Mouse (Mus musculus) intestine, embryonic 15.5 days (tissue): ENCODE data around the gene Slc25a54. TPM values are rescaled to one million over a fixed set of nuclear protein-coding genes. Genes with fewer than 3 reads are reported as not detected.

ENCODE experiments used
- ATAC-seq: fragments of 200-750 bp; cut with Nextera tagmentation; 2 replicates; pipeline ENCODE4 v1.8.0; 2017; ENCODE audit warnings: moderate TSS enrichment, moderate library complexity
- H3K27ac ChIP-seq: fragments of 300-500 bp; sonication (generic); 2 replicates; pipeline ENCODE4 v1.5.1; 2015; ENCODE audit warnings: mild to moderate bottlenecking, inconsistent platforms
- H3K27me3 ChIP-seq: fragments of 300-500 bp; sonication (generic); replicated peaks from 2 replicates; pipeline ENCODE4 v1.6.1; 2015; ENCODE audit warnings: inconsistent platforms
- H3K36me3 ChIP-seq: fragments of 300-500 bp; sonication (generic); 2 replicates; pipeline ENCODE4 v1.6.1; 2015; ENCODE audit warnings: inconsistent platforms
- H3K4me1 ChIP-seq: fragments of 300-500 bp; sonication (generic); replicated peaks from 2 replicates; pipeline ENCODE4 v1.6.1; 2015; ENCODE audit warnings: inconsistent platforms
- H3K4me2 ChIP-seq: fragments of 300-500 bp; sonication (generic); replicated peaks from 2 replicates; pipeline ENCODE4 v1.6.1; 2015; ENCODE audit warnings: mild to moderate bottlenecking, inconsistent platforms
- H3K4me3 ChIP-seq: fragments of 300-500 bp; sonication (generic); replicated peaks from 2 replicates; pipeline ENCODE4 v1.5.1; 2015; ENCODE audit warnings: inconsistent platforms
- H3K9ac ChIP-seq: fragments of 300-500 bp; sonication (generic); 2 replicates; pipeline ENCODE4 v1.6.1; 2015; ENCODE audit warnings: inconsistent platforms
- H3K9me3 ChIP-seq: fragments of 300-500 bp; sonication (generic); 2 replicates; pipeline ENCODE4 v1.6.1; 2016; ENCODE audit warnings: inconsistent platforms
- WGBS: fragments of 180-500 bp; shearing (Covaris S2); methylation state at CpG from one replicate; pipeline ENCODE4 v1.1.7; 2015; 5-methylcytosine and 5-hydroxymethylcytosine counted together
- polyA plus RNA-seq: library from polyadenylated mRNA; unstranded; fragments of >200 nt; fragmentation: Nextera tagmentation; extraction: Ambion mirVana; gene quantifications from 2 replicates; pipeline ENCODE4 v1.2.1, GENCODE M21; 2015

Slc25a54 gene
- polyA plus RNA-seq, 1 experiment from 2014 or later = not detected

DNA sequence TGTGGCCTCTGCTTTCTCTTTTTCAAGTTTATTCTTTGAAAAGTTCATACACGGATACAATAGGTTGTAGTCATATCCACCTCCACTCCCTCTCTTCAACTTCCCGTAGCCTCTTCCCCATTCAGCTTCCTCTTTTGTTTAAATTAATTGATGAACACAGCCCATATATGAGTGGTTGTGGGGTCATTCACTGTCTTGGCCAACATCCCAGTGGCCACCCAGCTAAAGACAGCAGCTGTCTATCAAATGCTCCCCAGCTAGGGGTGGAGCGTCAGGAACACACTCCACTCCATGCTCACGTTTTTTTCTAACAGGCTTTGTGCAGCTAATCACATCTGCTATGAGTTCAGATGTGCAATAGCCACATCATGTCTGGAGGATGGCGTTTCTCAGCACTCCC, 49.5 kb downstream of the Slc25a54 start:
- H3K9me3 ChIP-seq = no peaks in the 10 kb centered on the region
- no peaks in the 10 kb centered on the region for H3K27me3 ChIP-seq
- no peak overlapping the region for H3K27ac ChIP-seq
- H3K4me1 ChIP-seq = peaks cover 10% of the 10 kb centered on the region
- peaks cover 7% of the 10 kb centered on the region; the same call in 1 of the 2 replicates for H3K36me3 ChIP-seq
- ATAC-seq = peak; percentile 37; the same call in 1 of the 2 replicates
- WGBS = 54% methylated on average over 5 of the region's 5 CpGs
- no peak overlapping the region for H3K9ac ChIP-seq
- H3K4me3 ChIP-seq = no peak overlapping the region
- no peak overlapping the region for H3K4me2 ChIP-seq

DNA sequence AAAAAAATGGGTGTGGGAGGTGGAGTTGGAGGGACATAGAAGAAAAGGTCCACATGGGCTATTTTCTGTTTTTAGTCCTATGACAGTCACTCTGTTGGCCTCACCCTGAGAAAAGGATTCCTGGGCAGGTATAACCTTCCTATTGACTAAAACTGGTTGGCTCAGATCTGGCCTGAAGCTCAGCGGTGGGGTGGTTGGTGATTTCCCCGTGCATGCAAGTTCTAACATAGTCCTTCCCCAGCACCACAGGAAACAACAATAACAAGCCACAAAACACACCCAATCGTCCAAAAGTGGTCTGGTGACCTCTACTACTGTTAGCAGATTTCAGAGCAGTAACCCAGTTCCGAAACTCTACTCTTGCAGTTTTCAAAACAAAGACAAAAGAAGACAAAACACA, 52.7 kb downstream of the Slc25a54 start:
- 92% methylated on average over 4 of the region's 4 CpGs for WGBS
- H3K4me3 ChIP-seq = no peak overlapping the region
- ATAC-seq = no peak
- H3K27me3 ChIP-seq = no peaks in the 10 kb centered on the region
- H3K36me3 ChIP-seq = peaks cover 7% of the 10 kb centered on the region; the same call in 1 of the 2 replicates
- H3K27ac ChIP-seq = no peak overlapping the region
- no peak overlapping the region for H3K4me2 ChIP-seq
- no peak overlapping the region for H3K9ac ChIP-seq
- H3K4me1 ChIP-seq = peaks cover 5% of the 10 kb centered on the region; the same call in 1 of the 2 replicates
- H3K9me3 ChIP-seq = no peaks in the 10 kb centered on the region

DNA sequence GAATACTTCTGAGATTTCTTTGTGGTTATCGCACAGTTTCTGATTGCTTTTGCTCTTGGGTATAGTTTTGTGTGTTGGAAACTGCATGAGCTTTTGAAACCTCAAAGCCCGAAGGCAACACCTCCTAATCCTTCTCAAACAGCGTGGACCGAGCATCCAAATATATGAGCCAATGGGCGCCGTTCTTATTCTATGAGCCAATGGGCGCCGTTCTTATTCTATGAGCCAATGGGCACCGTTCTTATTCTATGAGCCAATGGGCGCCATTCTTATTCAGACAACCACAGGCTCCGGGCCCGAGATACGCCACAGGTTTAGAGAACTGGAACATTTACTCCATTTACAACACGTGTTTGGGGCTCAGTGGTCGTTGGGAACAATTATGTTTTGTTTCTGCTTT, 53.8 kb downstream of the Slc25a54 start:
- Histone ChIP-seq H3K27ac (no peak overlapping the region), H3K4me2 (no peak overlapping the region), H3K9ac (no peak overlapping the region), H3K4me3 (no peak overlapping the region), H3K27me3 (no peaks in the 10 kb centered on the region), H3K9me3 (no peaks in the 10 kb centered on the region), H3K4me1 (peaks cover 5% of the 10 kb centered on the region; the same call in 1 of the 2 replicates), H3K36me3 (peaks cover 7% of the 10 kb centered on the region; the same call in 1 of the 2 replicates)
- WGBS = 94% methylated on average over 15 of the region's 15 CpGs
- ATAC-seq = no peak

DNA sequence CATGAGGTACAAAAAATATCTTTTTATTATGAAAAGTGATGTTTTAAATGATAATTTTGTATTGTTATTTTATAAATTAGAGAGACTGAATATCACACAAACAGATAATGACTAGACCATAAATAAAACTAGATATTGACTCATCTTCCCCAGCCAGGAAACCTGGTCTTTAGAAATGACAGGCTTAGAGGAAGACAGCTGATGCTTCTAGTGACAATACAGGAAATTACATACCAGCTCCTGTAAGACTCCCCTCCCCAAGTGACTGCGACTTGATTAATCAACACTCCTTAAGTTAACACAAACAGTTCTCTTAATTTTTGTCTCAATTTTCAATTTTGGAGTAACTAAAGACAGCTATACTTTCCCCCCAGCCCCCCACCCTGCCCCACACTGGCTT, 55.1 kb downstream of the Slc25a54 start:
- Histone ChIP-seq H3K9ac (no peak overlapping the region), H3K4me1 (no peaks in the 10 kb centered on the region), H3K36me3 (peaks cover 7% of the 10 kb centered on the region; the same call in 1 of the 2 replicates), H3K4me2 (no peak overlapping the region), H3K4me3 (no peak overlapping the region), H3K27me3 (no peaks in the 10 kb centered on the region), H3K9me3 (no peaks in the 10 kb centered on the region), H3K27ac (no peak overlapping the region)
- ATAC-seq = no peak
- WGBS = 85% methylated on average over 1 of the region's 1 CpGs

DNA sequence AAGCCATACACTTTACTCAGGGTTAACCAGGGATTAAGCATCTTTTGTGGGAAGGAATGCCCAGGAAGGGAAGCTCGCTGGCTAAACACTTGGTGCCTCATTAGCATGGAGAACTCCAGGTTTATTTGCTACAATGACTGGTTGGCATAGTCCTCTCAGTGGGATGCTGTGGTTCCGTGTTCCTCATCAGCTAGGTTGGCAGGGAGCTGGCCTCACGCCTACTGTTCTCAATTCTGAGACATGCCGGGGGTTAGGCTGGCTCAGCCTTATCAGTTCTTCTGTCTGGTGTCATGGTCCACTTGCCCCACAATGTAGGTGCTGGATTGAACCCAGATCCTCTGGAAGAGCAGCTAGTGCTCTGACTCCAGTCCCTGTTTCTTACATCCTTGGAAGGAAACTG, 72.3 kb downstream of the Slc25a54 start:
- Histone ChIP-seq H3K36me3 (no peaks in the 10 kb centered on the region), H3K4me3 (no peak overlapping the region), H3K27ac (no peak overlapping the region), H3K9ac (no peak overlapping the region), H3K4me2 (no peak overlapping the region), H3K9me3 (no peaks in the 10 kb centered on the region), H3K27me3 (no peaks in the 10 kb centered on the region), H3K4me1 (no peaks in the 10 kb centered on the region)
- ATAC-seq = no peak
- WGBS = 88% methylated on average over 4 of the region's 4 CpGs

DNA sequence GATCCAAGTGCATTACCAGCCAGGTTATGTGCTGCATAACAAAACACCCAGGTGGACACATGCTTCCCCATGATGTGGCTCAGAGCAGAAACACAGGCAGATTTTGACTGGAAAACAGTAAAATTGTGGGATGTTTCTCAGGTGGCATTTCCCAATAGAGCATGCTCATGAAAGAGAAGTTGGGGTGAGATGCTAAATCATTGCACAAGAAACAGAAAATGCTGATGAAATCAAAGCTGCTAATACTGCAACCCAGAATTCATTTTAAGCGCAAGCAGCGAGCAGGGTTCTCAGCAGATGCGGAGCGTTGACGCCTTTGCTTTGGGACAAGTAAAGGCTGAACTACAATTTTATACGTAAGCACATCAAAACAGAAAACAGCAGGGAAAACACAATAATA, 73.1 kb downstream of the Slc25a54 start:
- WGBS = 96% methylated on average over 6 of the region's 6 CpGs
- Histone ChIP-seq H3K9ac (no peak overlapping the region), H3K27ac (no peak overlapping the region), H3K4me2 (no peak overlapping the region), H3K9me3 (no peaks in the 10 kb centered on the region), H3K4me1 (no peaks in the 10 kb centered on the region), H3K4me3 (no peak overlapping the region), H3K27me3 (no peaks in the 10 kb centered on the region), H3K36me3 (no peaks in the 10 kb centered on the region; the same call in 1 of the 2 replicates)
- ATAC-seq = no peak

DNA sequence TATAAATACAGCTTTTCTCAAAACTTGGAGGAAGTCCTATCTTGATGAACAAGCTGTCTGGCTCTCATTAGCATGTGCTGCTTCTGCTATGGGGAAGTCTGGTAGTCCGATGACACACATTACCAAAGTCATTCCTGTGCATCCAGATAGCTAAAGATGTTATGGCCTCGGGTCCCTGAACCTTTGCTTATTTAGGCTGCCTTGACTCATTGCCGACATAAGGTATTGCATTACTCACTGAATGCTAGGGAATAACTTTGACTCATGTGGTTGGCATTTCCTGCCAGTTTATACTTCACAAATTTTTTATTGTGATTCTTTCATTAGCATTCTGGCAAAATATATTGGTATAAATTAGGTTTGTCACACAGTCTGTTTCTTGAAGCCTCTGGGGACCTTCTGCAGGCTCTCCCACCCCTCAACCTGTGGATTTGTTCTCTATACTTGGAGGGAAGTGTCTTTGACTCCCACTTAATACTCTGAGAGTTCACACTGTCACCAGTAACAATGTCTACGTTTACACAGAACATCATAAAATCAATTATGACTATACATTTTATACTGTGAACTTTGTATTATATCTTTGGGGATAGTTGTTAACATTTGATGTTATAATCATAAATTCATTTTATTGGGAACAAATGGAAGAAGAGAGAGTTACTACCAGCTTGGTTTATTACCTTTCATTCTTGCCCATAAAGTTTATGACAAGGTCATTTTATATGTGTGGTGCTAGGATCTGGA, 75.8 kb downstream of the Slc25a54 start:
- H3K4me2 ChIP-seq = no peak overlapping the region
- H3K9ac ChIP-seq = no peak overlapping the region
- WGBS = 75% methylated on average over 4 of the region's 4 CpGs
- no peak; the same call in 1 of the 2 replicates for ATAC-seq
- no peaks in the 10 kb centered on the region; the same call in 1 of the 2 replicates for H3K36me3 ChIP-seq
- no peak overlapping the region for H3K4me3 ChIP-seq
- H3K9me3 ChIP-seq = no peaks in the 10 kb centered on the region
- H3K27me3 ChIP-seq = no peaks in the 10 kb centered on the region
- H3K27ac ChIP-seq = no peak overlapping the region
- no peaks in the 10 kb centered on the region for H3K4me1 ChIP-seq

DNA sequence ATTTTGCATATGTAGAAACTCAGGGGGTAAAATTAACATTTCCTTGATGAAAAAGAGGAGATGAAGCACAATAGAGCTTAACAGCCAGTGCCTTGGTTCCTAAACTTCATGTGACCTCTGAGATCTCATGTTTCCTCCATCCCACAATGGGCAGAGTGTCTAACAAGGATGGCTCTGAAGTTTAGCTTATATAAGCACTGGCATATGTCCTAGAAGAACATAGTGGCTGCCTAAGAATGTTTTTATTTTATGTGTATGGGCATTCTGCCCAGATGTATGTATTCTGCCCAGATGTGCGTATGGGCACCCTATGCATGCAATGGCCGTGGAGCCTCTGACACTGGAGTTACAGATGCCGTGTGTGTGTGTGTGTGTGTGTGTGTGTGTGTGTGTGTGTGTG, 77.2 kb downstream of the Slc25a54 start:
- no peak overlapping the region for H3K9ac ChIP-seq

DNA sequence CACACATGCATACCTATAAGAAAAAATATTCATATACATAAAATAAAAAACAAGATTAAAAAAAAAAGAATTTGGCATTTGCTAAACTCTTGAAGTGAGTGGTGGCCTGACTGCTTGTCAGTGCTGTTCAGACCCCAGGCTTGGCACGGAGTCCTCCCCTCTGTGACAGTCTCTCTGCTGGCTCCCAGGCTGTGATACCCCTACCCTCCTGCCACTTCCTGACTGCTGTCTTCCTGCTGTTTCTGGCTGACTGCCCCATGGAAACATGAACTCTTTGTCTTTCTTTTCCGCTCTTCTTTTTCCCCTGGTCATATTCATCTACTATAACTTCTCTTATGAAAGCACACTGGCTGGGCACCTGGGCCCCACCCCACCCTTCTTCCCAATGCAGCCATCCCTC, 83.8 kb downstream of the Slc25a54 start:
- H3K27me3 ChIP-seq = no peaks in the 10 kb centered on the region
- no peak for ATAC-seq
- H3K4me2 ChIP-seq = no peak overlapping the region
- H3K27ac ChIP-seq = no peak overlapping the region
- no peak overlapping the region for H3K9ac ChIP-seq
- H3K9me3 ChIP-seq = no peaks in the 10 kb centered on the region
- H3K4me1 ChIP-seq = no peaks in the 10 kb centered on the region
- 90% methylated on average over 2 of the region's 2 CpGs for WGBS
- H3K4me3 ChIP-seq = no peak overlapping the region
- 0 out of 2 replicates have a peak, but pooled peaks cover 3% of the 10 kb centered on the region for H3K36me3 ChIP-seq

More for the DNA sequence above, 77.2 kb downstream of the Slc25a54 start:
- no peak for ATAC-seq
- no peaks in the 10 kb centered on the region; the same call in 1 of the 2 replicates for H3K36me3 ChIP-seq
- 76% methylated on average over 3 of the region's 3 CpGs for WGBS
- H3K4me1 ChIP-seq = no peaks in the 10 kb centered on the region
- no peaks in the 10 kb centered on the region for H3K9me3 ChIP-seq
- no peak overlapping the region for H3K4me2 ChIP-seq
- no peaks in the 10 kb centered on the region for H3K27me3 ChIP-seq
- no peak overlapping the region for H3K27ac ChIP-seq
- H3K4me3 ChIP-seq = no peak overlapping the region

DNA sequence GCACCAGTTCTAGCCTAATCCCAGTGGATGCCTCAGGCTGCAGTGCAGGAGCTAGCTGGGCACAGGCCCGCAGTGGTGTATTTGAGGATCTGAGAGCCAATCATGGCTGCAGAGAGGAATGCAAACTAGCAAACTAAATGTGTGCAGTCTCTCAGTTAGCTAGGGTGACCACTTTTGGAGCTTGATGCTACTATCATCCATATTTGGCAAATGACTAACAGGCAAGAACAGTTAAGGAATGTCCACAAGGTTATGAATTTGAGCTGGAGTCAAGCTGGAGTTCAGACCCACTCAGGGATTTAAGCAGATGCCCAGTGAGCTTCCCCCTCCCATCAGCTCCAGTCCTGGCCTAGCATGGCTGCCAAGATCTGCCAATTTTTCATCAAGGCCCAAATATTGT, 84.4 kb downstream of the Slc25a54 start:
- Histone ChIP-seq H3K9me3 (no peaks in the 10 kb centered on the region), H3K9ac (no peak overlapping the region), H3K4me2 (no peak overlapping the region), H3K27me3 (no peaks in the 10 kb centered on the region), H3K27ac (no peak overlapping the region), H3K36me3 (0 out of 2 replicates have a peak, but pooled peaks cover 3% of the 10 kb centered on the region), H3K4me3 (no peak overlapping the region), H3K4me1 (no peaks in the 10 kb centered on the region)
- ATAC-seq = no peak
- WGBS = 85% methylated on average over 1 of the region's 1 CpGs

DNA sequence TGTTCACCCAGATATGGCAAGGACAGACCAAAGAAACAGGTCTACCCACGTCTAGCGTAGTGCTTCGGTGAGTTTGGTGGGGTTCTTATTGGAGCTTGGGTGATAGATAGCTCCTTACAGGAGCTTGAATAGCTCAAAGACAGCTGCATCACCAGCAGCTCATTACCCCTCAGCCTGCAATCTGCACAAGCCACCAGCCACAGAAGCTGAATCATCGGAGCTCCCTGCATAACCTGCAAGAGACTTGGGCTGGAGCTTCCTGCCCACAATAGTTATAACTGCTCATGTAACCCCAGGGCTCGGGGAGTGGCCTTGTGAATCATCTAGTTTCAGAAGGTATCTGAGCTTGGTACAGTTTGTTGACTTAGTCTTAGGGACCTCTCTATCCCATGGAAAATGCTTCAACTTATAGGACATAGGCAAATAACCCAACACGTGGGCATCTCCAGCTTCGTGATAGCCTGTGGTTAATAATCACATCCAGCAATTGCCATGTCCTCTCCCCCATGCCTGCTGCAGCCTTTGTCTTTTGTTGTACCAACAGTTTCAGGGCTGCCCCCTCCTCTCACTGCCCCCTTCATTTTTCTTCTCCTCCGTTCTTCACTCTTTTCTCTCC, 85.1 kb downstream of the Slc25a54 start:
- Histone ChIP-seq H3K4me2 (no peak overlapping the region), H3K36me3 (0 out of 2 replicates have a peak, but pooled peaks cover 3% of the 10 kb centered on the region), H3K27me3 (no peaks in the 10 kb centered on the region), H3K4me3 (no peak overlapping the region), H3K4me1 (no peaks in the 10 kb centered on the region), H3K9ac (no peak overlapping the region), H3K27ac (no peak overlapping the region), H3K9me3 (no peaks in the 10 kb centered on the region)
- peak; percentile 34; the same call in 1 of the 2 replicates for ATAC-seq
- 86% methylated on average over 8 of the region's 8 CpGs for WGBS
